22 mouse cellular contexts compared by ENCODE assay signal in the genomic region with DNA sequence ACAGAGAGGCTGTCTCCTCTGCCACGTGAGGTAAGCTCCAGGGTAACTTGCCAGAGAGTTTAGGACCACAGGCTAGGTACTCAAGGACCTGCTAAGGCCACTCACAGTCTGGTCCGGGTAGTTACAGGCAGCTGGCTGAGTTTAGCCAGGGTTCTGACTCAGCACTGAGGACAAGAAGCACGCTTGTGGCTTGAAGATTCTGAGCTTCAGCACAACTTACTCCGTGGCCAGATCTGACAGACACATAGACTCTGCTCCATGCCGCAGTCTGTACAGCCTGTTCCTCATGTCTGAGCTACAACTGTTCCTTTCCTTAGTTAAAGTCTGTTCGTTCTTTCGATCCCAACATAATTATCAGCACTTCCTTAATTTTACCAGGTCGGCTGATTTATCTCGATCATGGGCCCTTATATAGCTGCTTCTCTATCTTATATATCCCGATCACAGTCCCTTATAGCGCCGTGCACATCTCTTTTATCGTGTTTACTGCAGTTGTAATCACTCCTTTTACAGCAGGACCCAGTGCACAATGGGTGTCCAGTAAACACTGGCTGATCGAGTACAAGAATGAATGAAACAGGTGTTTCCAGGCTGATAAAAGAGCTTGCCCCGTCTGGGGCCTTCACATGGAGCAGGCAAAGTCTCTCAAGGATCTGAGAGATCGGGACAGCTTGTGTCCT. TPM values are rescaled to one million over a fixed set of nuclear protein-coding genes. Genes with fewer than 3 reads are reported as not detected.
DNase-seq lines count a peak whose midpoint lies in the region; ATAC-seq and TF ChIP-seq lines count a peak whose summit lies in the region.
"Had no signal": no experiment of that assay in that cellular context is flagged by ENCODE, and none has a peak within 500 bp of the region (broad histone marks: within the 10 kb centered on the region; RNA-seq: fewer than 3 reads in every experiment).

No protein-coding gene starts in this region.

- no peak overlapping the region for H3K4me3 ChIP-seq in G1E (ENCODE audit: low read depth, low read length)
- no peak overlapping the region for H3K4me3 ChIP-seq in liver, embryonic 15.5 days (replicated peaks)
- H3K4me3 ChIP-seq: erythroblast, embryonic 14.5 days; kidney, embryonic 15.5 days; lung, embryonic 15.5 days had no signal

- peak; percentile 53 for ATAC-seq in frontal cortex, adult (ENCODE audit: low TSS enrichment)
- peak; percentile 78 for ATAC-seq in G1E (ENCODE audit: extremely low read depth, insufficient number of reproducible peaks, low FRiP score, poor library complexity, severe bottlenecking)
- ATAC-seq in erythroblast, adult 5-6 weeks (replicated peaks; ENCODE audit: low FRiP score, poor library complexity, severe bottlenecking): peak; percentile 26; the same call in 1 of the 2 replicates
- peak; percentile 67 for ATAC-seq in liver, embryonic 15.5 days (ENCODE audit: insufficient read depth)
- ATAC-seq: activated CD4-positive, CD25-positive, alpha-beta regulatory T cell, adult 4 months; midbrain, embryonic 16.5 days; Patski had no signal

- H3K9me3 ChIP-seq in G1E (replicated peaks): no peaks in the 10 kb centered on the region
- H3K9me3 ChIP-seq in liver, embryonic 15.5 days (replicated peaks): no peaks in the 10 kb centered on the region
- H3K9me3 ChIP-seq: kidney, embryonic 15.5 days; lung, embryonic 15.5 days had no signal

- DNase-seq in frontal cortex, postnatal 36 days (ENCODE audit: low spot score in 2 of 2): no peak
- DNase-seq in G1E (ENCODE audit: low spot score): no peak
- no peak for DNase-seq in cerebellum, adult 9-10 months
- no peak for DNase-seq in spleen, postnatal 10 days (ENCODE audit: low spot score in 2 of 2)
- no peak for DNase-seq in frontal cortex, adult 2 months (ENCODE audit: extremely low spot score in 1 of 2, low spot score in 1 of 2)
- DNase-seq: adrenal gland, postnatal 25 days; cerebellum, adult 9-11 months; gastrocnemius, postnatal 14 days; retina, postnatal 1 day; right cerebral cortex, postnatal 4 days; thymus, postnatal 4 days had no signal

- H3K36me3 ChIP-seq in G1E (replicated peaks): no peaks in the 10 kb centered on the region
- no peaks in the 10 kb centered on the region for H3K36me3 ChIP-seq in liver, embryonic 15.5 days (replicated peaks)
- H3K36me3 ChIP-seq: lung, embryonic 15.5 days had no signal

- no peak overlapping the region for H3K27ac ChIP-seq in liver, embryonic 15.5 days (replicated peaks)
- H3K27ac ChIP-seq: kidney, embryonic 15.5 days; lung, embryonic 15.5 days; macrophage had no signal

- peaks cover 16% of the 10 kb centered on the region; the same call in 1 of the 2 replicates for H3K27me3 ChIP-seq in G1E (ENCODE audit: insufficient read depth, low read length)
- H3K27me3 ChIP-seq in liver, embryonic 15.5 days: no peaks in the 10 kb centered on the region
- H3K27me3 ChIP-seq: kidney, embryonic 15.5 days; lung, embryonic 15.5 days; Patski had no signal

- peaks cover 2% of the 10 kb centered on the region; the same call in 1 of the 2 replicates for H3K4me1 ChIP-seq in G1E (ENCODE audit: insufficient read depth, low read depth, low read length)
- H3K4me1 ChIP-seq in liver, embryonic 15.5 days (replicated peaks): peaks cover 6% of the 10 kb centered on the region; the same call in 1 of the 2 replicates
- H3K4me1 ChIP-seq: kidney, embryonic 15.5 days; lung, embryonic 15.5 days had no signal

- 0 out of 2 replicates have a peak overlapping the region, but pooled peaks have one; percentile 3 for H3K4me2 ChIP-seq in liver, embryonic 15.5 days
- H3K4me2 ChIP-seq: kidney, embryonic 15.5 days; lung, embryonic 15.5 days had no signal

- H3K9ac ChIP-seq in liver, embryonic 15.5 days: no peak overlapping the region
- H3K9ac ChIP-seq: kidney, embryonic 15.5 days; lung, embryonic 15.5 days had no signal

- no peak for TF ChIP-seq CTCF in G1E (IDR thresholded peaks at IDR 0.05; ENCODE audit: low read depth, low read length)

- WGBS in liver, embryonic 15.5 days (ENCODE audit: insufficient replicate concordance): 24% methylated on average over 16 of the region's 16 CpGs

RNA-seq across cellular contexts. Expression of gene Chst1, which starts 17.7 kb away (rescaled TPM):
- total RNA-seq in G1E (2014; fragmentation: Nextera tagmentation) (2.3 and 3.4 TPM in 2 replicates), G1E (2017) (4.4 and 4.5 TPM in 2 replicates)
- polyA plus RNA-seq in G1E (2012): 0.47 and 0.57 TPM in 2 replicates
- total RNA-seq in erythroblast, adult 5-6 weeks (2015; ENCODE audit: low replicate concordance): 0.63 TPM in 1 of 2 replicates, not detected in the other
- total RNA-seq in erythroblast, adult 5-6 weeks (2017; ENCODE audit: low replicate concordance): 0.17 TPM in 1 of 2 replicates, not detected in the other
- 0.10 and 0.24 TPM in 2 replicates for polyA plus RNA-seq in liver, embryonic 15.5 days (2015; fragmentation: Nextera tagmentation; extraction: Ambion mirVana)
- 229 and 239 TPM in 2 replicates for polyA plus RNA-seq in frontal cortex, adult 2 months (2012; rRNA removed)
- total RNA-seq: CH12.LX had no signal
- polyA plus RNA-seq: erythroblast, embryonic 14.5 days; macrophage had no signal

Comparison
In these comparisons a context has a peak if more than half of its experiments do, and no peak if none do; other contexts are left out.
1. ATAC-seq: peak in every context shown above with its lines; median percentile 78 in G1E; 67 in liver, embryonic 15.5 days; 53 in frontal cortex, adult; 26 in erythroblast, adult 5-6 weeks.
2. RNA of gene Chst1, which starts 17.7 kb away (polyA plus RNA-seq): 229 to 239 TPM in frontal cortex, adult 2 months; 0.47 to 0.57 TPM in G1E and 0.10 to 0.24 TPM in liver, embryonic 15.5 days; every median in the first group is over 100 times any median in the second.